Mouse (Mus musculus) forebrain, embryonic 14.5 days (tissue): ENCODE data around the gene Kbtbd4. TPM values are rescaled to one million over a fixed set of nuclear protein-coding genes. Genes with fewer than 3 reads are reported as not detected.
A peak's percentile ranks its signal among the peaks of the same experiment; 100 is the strongest.
"Not testable (repeated sequence)": the region's sequence is repeated elsewhere in the genome, so short reads cannot be mapped to it uniquely, and the experiment has no call there.

Experiments used
- ATAC-seq: fragments of 200-750 bp; cut with Nextera tagmentation; 2 replicates; pipeline ENCODE4 v1.8.0; 2017; ENCODE audit warnings: mild to moderate bottlenecking, moderate library complexity
- DNase-seq: peaks from one replicate; pipeline ENCODE4 v3.0.0-alpha.2; 2015; ENCODE audit warnings: low spot score
- H3K27ac ChIP-seq: fragments of 300-500 bp; sonication (generic); 2 replicates; pipeline ENCODE4 v1.5.1; 2014; ENCODE audit warnings: low read depth, mild to moderate bottlenecking, control low read depth, low read length, moderate library complexity
- H3K27me3 ChIP-seq: fragments of 300-500 bp; sonication (generic); replicated peaks from 2 replicates; pipeline ENCODE4 v1.6.1; 2014; ENCODE audit warnings: low read length, control low read depth, mixed read lengths; ENCODE audit not compliant: control insufficient read depth, insufficient read depth
- H3K36me3 ChIP-seq: fragments of 300-500 bp; sonication (generic); 2 replicates; pipeline ENCODE4 v1.6.1; 2014; ENCODE audit warnings: low read length, control low read depth; ENCODE audit not compliant: control insufficient read depth, insufficient read depth
- H3K4me1 ChIP-seq: fragments of 300-500 bp; sonication (generic); 2 replicates; pipeline ENCODE4 v1.6.1; 2014; ENCODE audit warnings: antibody characterized with exemption, low read length, control low read depth; ENCODE audit not compliant: control insufficient read depth, insufficient read depth
- H3K4me2 ChIP-seq: fragments of 300-500 bp; sonication (generic); 2 replicates; pipeline ENCODE4 v1.6.1; 2014; ENCODE audit warnings: mild to moderate bottlenecking, control low read depth, low read length
- H3K4me3 ChIP-seq: fragments of 300-500 bp; sonication (generic); 2 replicates; pipeline ENCODE4 v1.5.1; 2014; ENCODE audit warnings: low read depth, low read length, control low read depth
- H3K9ac ChIP-seq: fragments of 300-500 bp; sonication (generic); 2 replicates; pipeline ENCODE4 v1.6.1; 2014; ENCODE audit warnings: mild to moderate bottlenecking, low read length, control low read depth, moderate library complexity
- H3K9me3 ChIP-seq: fragments of 300-500 bp; sonication (generic); replicated peaks from 2 replicates; pipeline ENCODE4 v1.6.1; 2016; ENCODE audit warnings: low read length, control low read depth, mixed read lengths; ENCODE audit not compliant: control insufficient read depth
- WGBS: fragments of 180-500 bp; shearing (Covaris S2); extraction: QIAGEN DNeasy Blood & Tissue Kit; methylation state at CpG from one replicate; pipeline ENCODE4 v1.1.7; 2014; 5-methylcytosine and 5-hydroxymethylcytosine counted together
- polyA plus RNA-seq: library from polyadenylated mRNA; unstranded; fragments of >200 nt; fragmentation: Nextera tagmentation; extraction: Ambion mirVana; gene quantifications from 2 replicates; pipeline ENCODE4 v1.2.1, GENCODE M21; 2014

Kbtbd4 gene
- polyA plus RNA-seq, 1 experiment from 2014 or later = 55.9 TPM

GRCm38 (mm10) chr2:90893673-90894298 lies 10.8 kb upstream of the Kbtbd4 start:
- Histone ChIP-seq H3K27me3 (peaks cover 4% of the 10 kb centered on the region; the same call in 1 of the 2 replicates), H3K9me3 (no peaks in the 10 kb centered on the region), H3K4me3 (no peak overlapping the region), H3K36me3 (peaks cover 61% of the 10 kb centered on the region), H3K4me1 (peaks cover 5% of the 10 kb centered on the region; the same call in 1 of the 2 replicates), H3K9ac (no peak overlapping the region), H3K27ac (no peak overlapping the region), H3K4me2 (no peak overlapping the region)
- no peak for DNase-seq
- no peak for ATAC-seq
- WGBS = 93% methylated on average over 6 of the region's 6 CpGs

- not testable (repeated sequence) for ATAC-seq, DNase-seq, H3K4me2 ChIP-seq, H3K27ac ChIP-seq, H3K27me3 ChIP-seq, H3K4me3 ChIP-seq, H3K9me3 ChIP-seq, H3K9ac ChIP-seq, H3K4me1 ChIP-seq
- peaks cover 65% of the 10 kb centered on the region for H3K36me3 ChIP-seq
- WGBS = over 99% methylated on average over 3 of the region's 3 CpGs
These were observed 10.3 kb upstream of the Kbtbd4 start for GRCm38 (mm10) chr2:90894299-90894677.

GRCm38 (mm10) chr2:90903398-90903797 lies 1.1 kb upstream of the Kbtbd4 start:
- Histone ChIP-seq H3K9ac (peak overlapping the region; percentile 97; the same call in 1 of the 2 replicates), H3K4me1 (peaks cover 15% of the 10 kb centered on the region), H3K27me3 (no peaks in the 10 kb centered on the region), H3K4me3 (peak overlapping the region; percentile 93), H3K9me3 (no peaks in the 10 kb centered on the region), H3K36me3 (peaks cover 49% of the 10 kb centered on the region), H3K27ac (no peak overlapping the region), H3K4me2 (peak overlapping the region; percentile 73)
- no peak for ATAC-seq
- WGBS = 91% methylated on average over 2 of the region's 2 CpGs
- DNase-seq = no peak

- Histone ChIP-seq H3K27me3 (no peaks in the 10 kb centered on the region), H3K4me3 (peak overlapping the region; percentile 93), H3K9ac (peak overlapping the region; percentile 97), H3K4me1 (peaks cover 15% of the 10 kb centered on the region), H3K36me3 (peaks cover 52% of the 10 kb centered on the region), H3K9me3 (no peaks in the 10 kb centered on the region), H3K4me2 (peak overlapping the region; percentile 73), H3K27ac (peak overlapping the region; percentile 92)
- peak; percentile 73 for ATAC-seq
- DNase-seq = peak; percentile 58
- 0% methylated on average over 21 of the region's 21 CpGs for WGBS
These were observed 300 bp downstream of the Kbtbd4 start for GRCm38 (mm10) chr2:90904856-90905224.

GRCm38 (mm10) chr2:90906721-90907120 lies 2.2 kb downstream of the Kbtbd4 start:
- no peak overlapping the region for H3K9ac ChIP-seq
- no peak overlapping the region for H3K4me2 ChIP-seq
- WGBS = 96% methylated on average over 2 of the region's 2 CpGs
- ATAC-seq (no peak), DNase-seq (no peak)
- no peaks in the 10 kb centered on the region for H3K27me3 ChIP-seq
- H3K4me3 ChIP-seq = no peak overlapping the region
- no peak overlapping the region for H3K27ac ChIP-seq
- peaks cover 55% of the 10 kb centered on the region for H3K36me3 ChIP-seq
- no peaks in the 10 kb centered on the region for H3K9me3 ChIP-seq
- peaks cover 15% of the 10 kb centered on the region for H3K4me1 ChIP-seq

- Histone ChIP-seq H3K4me2 (no peak overlapping the region), H3K9ac (no peak overlapping the region), H3K4me1 (peaks cover 8% of the 10 kb centered on the region), H3K27me3 (no peaks in the 10 kb centered on the region), H3K27ac (no peak overlapping the region), H3K4me3 (no peak overlapping the region), H3K9me3 (no peaks in the 10 kb centered on the region), H3K36me3 (peaks cover 65% of the 10 kb centered on the region)
- DNase-seq = no peak
- 77% methylated on average over 1 of the region's 1 CpGs for WGBS
- no peak for ATAC-seq
These were observed 6.3 kb downstream of the Kbtbd4 start for GRCm38 (mm10) chr2:90910861-90911260.

GRCm38 (mm10) chr2:90911668-90912067 lies 7.1 kb downstream of the Kbtbd4 start:
- H3K4me1 ChIP-seq = peaks cover 10% of the 10 kb centered on the region; the same call in 1 of the 2 replicates
- no peak overlapping the region for H3K9ac ChIP-seq
- H3K27ac ChIP-seq = no peak overlapping the region
- H3K27me3 ChIP-seq = no peaks in the 10 kb centered on the region
- H3K4me3 ChIP-seq = no peak overlapping the region
- DNase-seq (no peak), ATAC-seq (no peak)
- no peaks in the 10 kb centered on the region for H3K9me3 ChIP-seq
- H3K36me3 ChIP-seq = peaks cover 61% of the 10 kb centered on the region
- 89% methylated on average over 1 of the region's 1 CpGs for WGBS
- H3K4me2 ChIP-seq = no peak overlapping the region

- Histone ChIP-seq H3K9ac (no peak overlapping the region), H3K27me3 (no peaks in the 10 kb centered on the region), H3K36me3 (peaks cover 48% of the 10 kb centered on the region), H3K27ac (no peak overlapping the region), H3K4me1 (peaks cover 10% of the 10 kb centered on the region; the same call in 1 of the 2 replicates), H3K4me2 (no peak overlapping the region), H3K9me3 (no peaks in the 10 kb centered on the region), H3K4me3 (no peak overlapping the region)
- WGBS = 77% methylated on average over 2 of the region's 2 CpGs
- DNase-seq (peak; percentile 67), ATAC-seq (no peak)
These were observed 9.1 kb downstream of the Kbtbd4 start for GRCm38 (mm10) chr2:90913671-90914070.

- Histone ChIP-seq H3K9me3 (no peaks in the 10 kb centered on the region), H3K27ac (no peak overlapping the region), H3K9ac (peak overlapping the region; percentile 26; the same call in 1 of the 2 replicates), H3K27me3 (no peaks in the 10 kb centered on the region), H3K4me3 (no peak overlapping the region), H3K4me2 (peak overlapping the region; percentile 81; the same call in 1 of the 2 replicates), H3K4me1 (peaks cover 10% of the 10 kb centered on the region; the same call in 1 of the 2 replicates), H3K36me3 (peaks cover 30% of the 10 kb centered on the region)
- no peak for DNase-seq
- WGBS = 78% methylated on average over 1 of the region's 1 CpGs
- no peak for ATAC-seq
These were observed 11.0 kb downstream of the Kbtbd4 start for GRCm38 (mm10) chr2:90915516-90915915.
